Mouse (Mus musculus) layer of hippocampus, adult 8-10 months (tissue): Measurements from ENCODE around the gene Akirin1. TPM values are rescaled to one million over a fixed set of nuclear protein-coding genes. Genes with fewer than 3 reads are reported as not detected.

Source experiments
- DNase-seq, 2 experiments: peaks; one replicate each; pipeline ENCODE4 v3.0.0; 2022; ENCODE audit warnings: low spot score in 2 of 2
- total RNA-seq, 4 experiments: library from RNA; stranded (reverse); gene quantifications; 2 replicates each; pipeline ENCODE4 v1.2.4; 2022

Akirin1 gene
- total RNA-seq, 4 experiments from 2014 or later = 54.7 to 59.0 (median 56.9) TPM

GRCm38 (mm10) chr4:123721761-123722160 is 28.4 kb downstream of the Akirin1 start:
- no peak for DNase-seq

- no peak for DNase-seq
Observed at GRCm38 (mm10) chr4:123718434-123718780, 31.7 kb downstream of the Akirin1 start.

- peak; percentile 92 to 96 for DNase-seq
Observed at GRCm38 (mm10) chr4:123717574-123718433, 32.3 kb downstream of the Akirin1 start, which contains the start of gene Ndufs5. Ndufs5 (minus strand) TSS chr4:123718202.

GRCm38 (mm10) chr4:123712431-123712830 is 37.7 kb downstream of the Akirin1 start:
- DNase-seq = no peak

GRCm38 (mm10) chr4:123707340-123707739 is 42.8 kb downstream of the Akirin1 start:
- no peak for DNase-seq

- no peak for DNase-seq
Observed at GRCm38 (mm10) chr4:123705340-123705739, 44.8 kb downstream of the Akirin1 start.

GRCm38 (mm10) chr4:123693384-123693783 is 56.8 kb downstream of the Akirin1 start:
- DNase-seq = no peak

GRCm38 (mm10) chr4:123692071-123692470 is 58.1 kb downstream of the Akirin1 start:
- DNase-seq = no peak

- DNase-seq = no peak
Observed at GRCm38 (mm10) chr4:123690311-123690710, 59.8 kb downstream of the Akirin1 start.

- peak in 1 of 2 experiments; percentile 37 for DNase-seq
Observed at GRCm38 (mm10) chr4:123687025-123687781, 62.9 kb downstream of the Akirin1 start.

- no peak for DNase-seq
Observed at GRCm38 (mm10) chr4:123686368-123687024, 63.6 kb downstream of the Akirin1 start.

GRCm38 (mm10) chr4:123685506-123686242 is 64.5 kb downstream of the Akirin1 start:
- no peak for DNase-seq

- no peak for DNase-seq
Observed at GRCm38 (mm10) chr4:123685046-123685445, 65.1 kb downstream of the Akirin1 start.

Other genes with a start within 250 kb of the Akirin1 start
- 100 to 1,000 TPM; 235 to 265 (median 249) TPM for gene Macf1, start 66.0 kb downstream of the Akirin1 start, total RNA-seq
- gene Ndufs5, start 32.1 kb downstream of the Akirin1 start, total RNA-seq = 100 to 1,000 TPM; 145 to 182 (median 170) TPM
- gene Rhbdl2, start 37.5 kb upstream of the Akirin1 start, total RNA-seq = under 1 TPM in 3 of 4 experiments, not detected in 1; 0.45 to 0.73 (median 0.66) TPM
- not detected for gene 4933427I04Rik, start 109.3 kb upstream of the Akirin1 start, total RNA-seq
- 10 to 100 TPM in 1 of 4 experiments, 1 to 10 TPM in 3; 7.3 to 14.1 (median 8.7) TPM for gene Mycbp, start 154.5 kb upstream of the Akirin1 start, total RNA-seq
- 10 to 100 TPM; 57.8 to 68.5 (median 59.3) TPM for gene Rragc, start 167.1 kb upstream of the Akirin1 start, total RNA-seq
- under 1 TPM in 1 of 4 experiments, not detected in 3; 0.70 TPM for gene 4930535I16Rik, start 167.7 kb upstream of the Akirin1 start, total RNA-seq